Mouse (Mus musculus) embryo, embryonic 11.5 days (tissue): Measurements from ENCODE around the gene Prlh.
A peak's percentile ranks its signal among the peaks of the same experiment; 100 is the strongest.

Experiments used
- DNase-seq: peaks from one replicate; pipeline ENCODE4 v3.0.0-alpha.2; 2012; ENCODE audit warnings: low read depth, low spot score

Prlh gene

GRCm38 (mm10) chr1:90952808-90953207 is at the start of gene Prlh:
Prlh (plus strand) TSS chr1:90953108.
- DNase-seq, result no peak

- DNase-seq, result no peak
These were observed 49.5 kb upstream of the Prlh start for GRCm38 (mm10) chr1:90903211-90903945.

GRCm38 (mm10) chr1:90903971-90904458 is 48.9 kb upstream of the Prlh start:
- DNase-seq, result no peak

- no peak for DNase-seq
These were observed 48.0 kb upstream of the Prlh start for GRCm38 (mm10) chr1:90904729-90905404.

GRCm38 (mm10) chr1:90906357-90906756 is 46.6 kb upstream of the Prlh start:
- DNase-seq, result no peak

- DNase-seq, result no peak
These were observed 43.7 kb upstream of the Prlh start for GRCm38 (mm10) chr1:90909161-90909560.

GRCm38 (mm10) chr1:90909631-90910152 is 43.2 kb upstream of the Prlh start:
- DNase-seq, result no peak

- DNase-seq, result no peak
These were observed 39.7 kb upstream of the Prlh start for GRCm38 (mm10) chr1:90913231-90913630.

GRCm38 (mm10) chr1:90914948-90915569 is 37.8 kb upstream of the Prlh start, which contains the start of gene Mlph:
Mlph (plus strand) TSS chr1:90915085.
- no peak for DNase-seq

- DNase-seq, result no peak
These were observed 35.4 kb upstream of the Prlh start for GRCm38 (mm10) chr1:90917509-90917908.

- no peak for DNase-seq
These were observed 31.2 kb upstream of the Prlh start for GRCm38 (mm10) chr1:90921687-90922086.

- no peak for DNase-seq
These were observed 26.9 kb upstream of the Prlh start for GRCm38 (mm10) chr1:90926030-90926429.

- no peak for DNase-seq
These were observed 25.6 kb upstream of the Prlh start for GRCm38 (mm10) chr1:90927308-90927707.

- DNase-seq, result no peak
These were observed 24.9 kb upstream of the Prlh start for GRCm38 (mm10) chr1:90927929-90928574.

GRCm38 (mm10) chr1:90928575-90928934 is 24.4 kb upstream of the Prlh start:
- peak; percentile 82 for DNase-seq

- no peak for DNase-seq
These were observed 19.9 kb upstream of the Prlh start for GRCm38 (mm10) chr1:90933001-90933400.

- DNase-seq, result no peak
These were observed 15.9 kb upstream of the Prlh start for GRCm38 (mm10) chr1:90936990-90937389.

- DNase-seq, result no peak
These were observed 12.9 kb upstream of the Prlh start for GRCm38 (mm10) chr1:90939980-90940379.

- DNase-seq, result no peak
These were observed 7.7 kb upstream of the Prlh start for GRCm38 (mm10) chr1:90945171-90945570.

GRCm38 (mm10) chr1:90947252-90947651 is 5.7 kb upstream of the Prlh start:
- DNase-seq, result no peak

- no peak for DNase-seq
These were observed 3.6 kb upstream of the Prlh start for GRCm38 (mm10) chr1:90949309-90949708.

GRCm38 (mm10) chr1:90951670-90952069 is 1.2 kb upstream of the Prlh start:
- no peak for DNase-seq
